Mouse (Mus musculus): ENCODE data around the gene Osbp2. TPM values are rescaled to one million over a fixed set of nuclear protein-coding genes. Genes with fewer than 3 reads are reported as not detected.

Gene Osbp2
- polyA plus RNA-seq, 1 experiment from 2014 or later = 21.2 TPM

DNA sequence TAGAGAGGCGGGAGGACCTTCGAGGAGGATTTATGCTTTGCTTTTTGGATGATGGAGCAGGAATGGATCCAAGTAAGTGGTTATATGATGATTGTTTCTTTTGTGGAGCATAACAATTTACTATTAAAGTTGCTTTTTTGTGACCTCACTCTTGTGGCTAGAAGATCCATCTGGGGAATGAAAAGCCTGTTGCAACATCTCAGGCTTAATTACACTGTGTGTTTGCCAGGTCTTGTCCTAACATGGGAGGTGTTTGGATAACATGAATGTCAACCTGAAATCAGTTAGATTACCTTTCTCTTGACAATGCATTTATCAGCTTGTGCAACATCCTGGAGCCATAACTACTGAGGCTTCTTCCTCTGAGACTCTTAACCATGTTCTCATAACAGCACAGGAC, 194.9 kb downstream of the Osbp2 start:
- Histone ChIP-seq H3K4me2 (ENCODE audit: low read length) (no peak overlapping the region), H3K27me3 (ENCODE audit: control insufficient read depth, insufficient read depth, low read length) (no peaks in the 10 kb centered on the region), H3K9me3 (ENCODE audit: control insufficient read depth, low read length) (no peaks in the 10 kb centered on the region), H3K36me3 (ENCODE audit: control insufficient read depth, insufficient read depth, low read length) (peaks cover 77% of the 10 kb centered on the region), H3K9ac (replicated peaks; ENCODE audit: low read length) (no peak overlapping the region), H3K4me3 (replicated peaks; ENCODE audit: low read depth, low read length) (no peak overlapping the region), H3K4me1 (ENCODE audit: control insufficient read depth, insufficient read depth, low read length) (no peaks in the 10 kb centered on the region), H3K27ac (replicated peaks; ENCODE audit: low read depth, low read length) (no peak overlapping the region)
- DNase-seq = no peak
- WGBS = 95% methylated on average over 2 of the region's 2 CpGs
- ATAC-seq (ENCODE audit: low FRiP score, low TSS enrichment) = no peak

DNA sequence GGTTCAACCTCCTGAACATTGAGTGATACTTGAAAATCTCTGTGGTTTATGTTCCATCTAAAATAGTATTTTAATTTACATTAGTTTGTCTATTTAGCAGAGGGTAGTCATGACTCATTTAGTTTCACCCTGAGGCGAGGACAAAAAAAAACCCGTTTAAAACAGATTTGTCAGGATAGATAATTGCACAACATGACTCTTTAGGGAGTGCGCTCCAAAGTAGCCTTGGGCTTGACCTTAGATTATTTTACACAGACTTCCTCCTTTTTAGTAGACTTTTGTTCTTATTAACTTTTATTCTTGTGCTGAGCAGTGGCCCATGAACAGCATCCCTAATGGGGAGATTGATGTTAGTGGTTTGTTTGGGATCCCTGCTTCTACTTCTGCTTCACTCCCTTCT, 196.2 kb downstream of the Osbp2 start:
- Histone ChIP-seq H3K27ac (replicated peaks; ENCODE audit: low read depth, low read length) (no peak overlapping the region), H3K4me1 (ENCODE audit: control insufficient read depth, insufficient read depth, low read length) (no peaks in the 10 kb centered on the region), H3K4me3 (replicated peaks; ENCODE audit: low read depth, low read length) (no peak overlapping the region), H3K36me3 (ENCODE audit: control insufficient read depth, insufficient read depth, low read length) (peaks cover 71% of the 10 kb centered on the region), H3K27me3 (ENCODE audit: control insufficient read depth, insufficient read depth, low read length) (no peaks in the 10 kb centered on the region), H3K9ac (replicated peaks; ENCODE audit: low read length) (no peak overlapping the region), H3K4me2 (ENCODE audit: low read length) (no peak overlapping the region), H3K9me3 (ENCODE audit: control insufficient read depth, low read length) (no peaks in the 10 kb centered on the region)
- 90% methylated on average over 3 of the region's 3 CpGs for WGBS
- ATAC-seq (ENCODE audit: low FRiP score, low TSS enrichment) (no peak), DNase-seq (no peak)

DNA sequence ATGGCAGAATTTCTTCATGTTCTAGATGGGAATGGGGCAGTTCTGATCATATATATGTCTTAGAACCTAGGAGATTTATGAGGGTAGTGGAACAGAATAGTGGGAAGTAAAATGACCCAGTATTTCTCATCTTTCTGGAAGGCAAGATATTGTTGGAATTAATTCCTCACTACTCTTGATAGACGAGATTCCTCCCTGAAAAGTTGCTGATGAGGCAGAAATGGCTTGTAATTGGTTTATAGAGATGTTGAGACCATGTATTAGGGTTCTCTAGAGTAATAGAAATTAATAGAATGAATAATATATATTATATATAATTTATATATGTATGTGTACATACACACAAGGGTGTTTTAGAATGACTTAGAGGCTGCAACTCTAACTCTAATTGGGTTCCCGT, 201.7 kb downstream of the Osbp2 start:
- peaks cover 44% of the 10 kb centered on the region for H3K36me3 ChIP-seq (ENCODE audit: control insufficient read depth, insufficient read depth, low read length)
- DNase-seq = no peak

More for the DNA sequence above, 201.7 kb downstream of the Osbp2 start:
- Histone ChIP-seq H3K27me3 (ENCODE audit: control insufficient read depth, insufficient read depth, low read length) (no peaks in the 10 kb centered on the region), H3K4me2 (ENCODE audit: low read length) (no peak overlapping the region), H3K9ac (replicated peaks; ENCODE audit: low read length) (no peak overlapping the region), H3K27ac (replicated peaks; ENCODE audit: low read depth, low read length) (no peak overlapping the region), H3K4me3 (replicated peaks; ENCODE audit: low read depth, low read length) (no peak overlapping the region), H3K9me3 (ENCODE audit: control insufficient read depth, low read length) (no peaks in the 10 kb centered on the region), H3K4me1 (ENCODE audit: control insufficient read depth, insufficient read depth, low read length) (no peaks in the 10 kb centered on the region)
- WGBS = 93% methylated on average over 2 of the region's 2 CpGs
- ATAC-seq (ENCODE audit: low FRiP score, low TSS enrichment) = no peak

Other genes starting within 250 kb of the Osbp2 start
- 32.1 and 32.2 TPM in 2 replicates for gene Morc2a, start 214.7 kb downstream of the Osbp2 start, polyA plus RNA-seq (2014; fragmentation: Nextera tagmentation; extraction: Ambion mirVana)
- gene 4921536K21Rik, start 31.2 kb upstream of the Osbp2 start, polyA plus RNA-seq (2014; fragmentation: Nextera tagmentation; extraction: Ambion mirVana) = 0.35 TPM in 1 of 2 replicates, not detected in the other
- 33.7 and 38.1 TPM in 2 replicates for gene Dusp18, start 31.3 kb upstream of the Osbp2 start, polyA plus RNA-seq (2014; fragmentation: Nextera tagmentation; extraction: Ambion mirVana)
- 10.8 and 14.5 TPM in 2 replicates for gene Slc35e4, start 50.8 kb upstream of the Osbp2 start, polyA plus RNA-seq (2014; fragmentation: Nextera tagmentation; extraction: Ambion mirVana)
- gene Tcn2, start 68.3 kb upstream of the Osbp2 start, polyA plus RNA-seq (2014; fragmentation: Nextera tagmentation; extraction: Ambion mirVana) = 11.7 and 21.2 TPM in 2 replicates
- 39.2 and 54.4 TPM in 2 replicates for gene Pes1, start 100.1 kb upstream of the Osbp2 start, polyA plus RNA-seq (2014; fragmentation: Nextera tagmentation; extraction: Ambion mirVana)
- gene 4930556J24Rik, start 112.9 kb upstream of the Osbp2 start, polyA plus RNA-seq (2014; fragmentation: Nextera tagmentation; extraction: Ambion mirVana) = 0.24 TPM in 1 of 2 replicates, not detected in the other
- 3.6 and 4.2 TPM in 2 replicates for gene Gal3st1, start 119.7 kb upstream of the Osbp2 start, polyA plus RNA-seq (2014; fragmentation: Nextera tagmentation; extraction: Ambion mirVana)
- gene Sec14l4, start 167.6 kb upstream of the Osbp2 start, polyA plus RNA-seq (2014; fragmentation: Nextera tagmentation; extraction: Ambion mirVana) = not detected in 2 replicates
- 0.38 and 0.77 TPM in 2 replicates for gene Sec14l3, start 200.9 kb upstream of the Osbp2 start, polyA plus RNA-seq (2014; fragmentation: Nextera tagmentation; extraction: Ambion mirVana)
- gene Mtfp1, start 231.5 kb upstream of the Osbp2 start, polyA plus RNA-seq (2014; fragmentation: Nextera tagmentation; extraction: Ambion mirVana) = 7.6 and 9.1 TPM in 2 replicates

Data from midbrain, embryonic 14.5 days (tissue).